Mouse (Mus musculus) megakaryocyte, embryonic 14.5 days (primary cell): ENCODE measurements at regions not wholly inside any gene's neighbourhood (a gene's known extent, or its start where the extent isn't known, plus 50 kb on each side); places are given as distances from the start of the nearest gene placed in this dataset.
A peak's percentile ranks its signal among the peaks of the same experiment; 100 is the strongest.

Source experiments
- H3K27me3 ChIP-seq: replicated peaks from 2 replicates; pipeline ENCODE3; 2012; ENCODE audit warnings: inconsistent platforms
- H3K36me3 ChIP-seq: replicated peaks from 2 replicates; pipeline ENCODE3; 2012; ENCODE audit warnings: low read length, inconsistent platforms, mixed read lengths
- H3K4me1 ChIP-seq: 2 replicates; pipeline ENCODE4 v1.6.1; 2012; ENCODE audit warnings: inconsistent platforms
- H3K4me3 ChIP-seq: replicated peaks from 2 replicates; pipeline ENCODE3; 2012; ENCODE audit warnings: moderate library complexity, mild to moderate bottlenecking, inconsistent platforms
- H3K9me3 ChIP-seq: 2 replicates; pipeline ENCODE4 v1.6.1; 2012; ENCODE audit warnings: inconsistent platforms
- FLI1 ChIP-seq: IDR thresholded peaks from 2 replicates; pipeline ENCODE4 v1.6.1; 2012; ENCODE audit warnings: low read length, inconsistent platforms, mixed read lengths
- GATA1 ChIP-seq: IDR thresholded peaks from 3 replicates; pipeline ENCODE4 v1.6.1; 2012; ENCODE audit warnings: mixed read lengths, low read length, inconsistent platforms, borderline replicate concordance

DNA sequence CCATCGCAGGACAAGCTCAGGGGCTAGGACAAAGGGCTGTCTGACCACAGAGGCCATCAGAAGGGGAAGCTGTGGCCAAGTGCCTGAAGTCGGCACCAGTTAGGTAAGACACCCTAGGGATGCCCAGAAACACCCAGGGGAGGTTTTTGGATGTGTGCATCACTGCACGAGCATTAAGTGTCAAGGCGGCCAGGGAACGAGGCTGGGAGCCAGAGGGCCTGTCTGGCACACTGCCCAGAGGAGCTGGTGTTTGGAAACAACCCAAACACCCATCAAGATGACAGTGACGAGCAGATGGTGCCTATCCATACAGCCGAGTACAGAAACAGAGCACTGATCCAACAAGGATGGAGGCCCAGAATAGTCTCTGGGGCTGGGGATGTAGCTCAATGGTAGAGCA is 130.0 kb downstream of the Rybp start:
- Histone ChIP-seq H3K9me3 (no peaks in the 10 kb centered on the region), H3K27me3 (peaks cover 29% of the 10 kb centered on the region), H3K4me1 (peaks cover 37% of the 10 kb centered on the region), H3K4me3 (no peak overlapping the region), H3K36me3 (no peaks in the 10 kb centered on the region)
- no peak for TF ChIP-seq FLI1
- TF ChIP-seq GATA1, result no peak

DNA sequence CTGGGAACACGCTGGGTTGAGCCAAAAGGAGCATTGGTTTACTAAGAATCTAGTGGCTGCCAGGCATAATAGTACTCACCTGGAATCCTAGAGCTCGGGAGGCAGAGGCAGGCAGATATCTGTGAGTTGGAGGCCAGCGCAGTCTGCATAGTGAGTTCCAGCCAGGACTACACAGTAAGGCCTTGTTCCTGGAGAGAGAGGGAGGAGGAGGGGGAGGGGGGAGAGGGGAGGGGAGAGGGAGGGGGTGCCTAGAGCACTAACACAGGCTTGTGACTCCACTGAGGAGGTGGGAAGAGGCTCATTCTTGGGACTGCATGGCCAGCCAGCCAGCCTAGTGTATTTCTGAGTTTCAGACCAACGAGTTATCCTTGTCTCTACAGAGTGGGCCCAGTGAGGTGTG is 131.1 kb downstream of the Rybp start:
- peak overlapping the region; percentile 87 for H3K4me3 ChIP-seq
- no peaks in the 10 kb centered on the region for H3K36me3 ChIP-seq
- H3K4me1 ChIP-seq, result peaks cover 42% of the 10 kb centered on the region
- H3K27me3 ChIP-seq, result peaks cover 18% of the 10 kb centered on the region
- no peaks in the 10 kb centered on the region for H3K9me3 ChIP-seq
- no peak for TF ChIP-seq GATA1
- TF ChIP-seq FLI1, result no peak

DNA sequence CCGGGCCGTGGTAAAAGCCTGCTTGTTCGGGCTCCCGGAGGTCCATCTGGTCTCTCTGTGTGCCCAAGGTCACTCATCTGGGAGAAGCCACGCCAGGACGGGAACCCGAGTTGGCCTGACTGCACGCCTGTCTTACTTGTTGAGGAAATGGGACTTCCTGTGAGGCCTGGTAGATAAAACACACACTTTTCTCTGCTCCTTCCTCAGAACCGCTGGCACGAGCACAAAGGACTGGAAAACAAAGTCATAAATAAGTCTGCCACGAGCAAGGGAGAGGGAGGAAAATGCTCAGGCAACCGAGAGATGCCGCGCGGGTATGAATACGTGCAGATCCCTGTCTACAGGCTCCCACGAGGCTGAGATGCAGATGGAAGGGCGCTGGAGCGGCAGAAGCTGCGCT is 131.6 kb downstream of the Rybp start:
- Histone ChIP-seq H3K4me3 (peak overlapping the region; percentile 87), H3K9me3 (no peaks in the 10 kb centered on the region), H3K27me3 (peaks cover 16% of the 10 kb centered on the region), H3K4me1 (peaks cover 46% of the 10 kb centered on the region), H3K36me3 (no peaks in the 10 kb centered on the region)
- TF ChIP-seq FLI1, result no peak
- TF ChIP-seq GATA1, result no peak

DNA sequence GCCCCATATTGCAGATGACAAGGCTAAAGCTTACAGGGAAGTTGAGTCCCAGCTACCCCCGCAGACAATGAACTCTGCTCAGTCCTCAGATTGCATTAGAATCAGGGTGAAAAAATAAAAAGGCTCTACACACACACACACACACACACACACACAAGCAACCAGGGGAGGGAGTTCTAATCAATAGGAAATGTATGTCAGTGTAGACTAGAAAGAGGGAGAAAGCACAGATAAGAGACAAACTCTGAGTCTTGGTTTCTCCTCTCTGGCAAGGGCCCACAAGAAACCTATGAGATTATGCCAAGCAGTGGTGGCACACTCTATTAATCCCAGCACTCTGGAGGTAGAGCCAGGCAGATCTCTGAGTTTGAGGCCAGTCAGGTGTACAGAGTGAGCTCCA is 135.8 kb downstream of the Rybp start:
- TF ChIP-seq FLI1 (no peak), GATA1 (no peak)
- H3K4me1 ChIP-seq, result peaks cover 39% of the 10 kb centered on the region
- H3K4me3 ChIP-seq, result no peak overlapping the region
- no peaks in the 10 kb centered on the region for H3K36me3 ChIP-seq
- H3K27me3 ChIP-seq, result peaks cover 12% of the 10 kb centered on the region
- H3K9me3 ChIP-seq, result no peaks in the 10 kb centered on the region

DNA sequence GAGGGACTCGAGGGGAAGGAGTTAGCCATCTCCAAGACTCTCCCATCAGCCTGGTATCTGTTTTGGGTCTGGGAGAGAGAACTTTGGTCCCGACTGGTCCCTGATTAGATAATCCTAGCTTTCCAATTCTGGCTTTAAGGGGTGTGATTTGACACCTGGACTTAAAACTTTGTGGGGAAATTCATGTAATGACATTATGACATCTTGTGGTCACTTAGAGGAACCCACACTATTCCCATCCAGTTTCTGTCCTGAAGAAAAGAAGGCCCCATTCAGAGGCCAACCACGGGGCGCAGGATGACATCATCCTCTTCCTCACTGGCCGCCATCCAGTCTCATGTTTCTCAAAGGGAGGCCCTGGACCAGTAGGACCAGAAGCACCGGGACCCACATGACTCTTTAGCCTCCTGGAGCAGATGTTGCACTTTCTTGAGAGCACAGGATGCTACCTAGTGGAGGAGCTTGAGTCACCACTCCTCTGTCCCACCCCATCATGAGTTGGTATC is 136.5 kb downstream of the Rybp start:
- H3K9me3 ChIP-seq, result no peaks in the 10 kb centered on the region
- no peak for TF ChIP-seq FLI1
- no peak for TF ChIP-seq GATA1
- no peak overlapping the region for H3K4me3 ChIP-seq
- H3K36me3 ChIP-seq, result no peaks in the 10 kb centered on the region
- H3K27me3 ChIP-seq, result peaks cover 18% of the 10 kb centered on the region
- peaks cover 35% of the 10 kb centered on the region for H3K4me1 ChIP-seq

DNA sequence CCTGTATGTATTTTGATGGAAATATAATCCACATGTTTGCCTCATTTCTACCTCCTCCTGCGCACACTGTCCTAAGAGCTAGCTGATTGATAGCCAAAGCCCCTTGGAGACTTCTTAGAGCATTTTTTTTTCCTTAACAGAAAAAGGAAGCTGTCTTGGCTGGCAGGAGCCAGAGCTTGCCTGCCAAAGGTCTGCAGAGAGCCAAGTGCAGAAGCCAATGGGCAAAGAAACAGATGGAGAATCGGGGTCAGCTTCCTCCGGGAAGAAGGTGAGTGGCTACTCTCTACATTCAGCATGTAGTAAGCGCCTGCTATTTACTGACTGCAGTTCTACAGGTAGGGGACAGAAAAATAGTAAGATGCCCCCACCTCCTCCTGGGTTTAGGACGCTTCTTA is 137.8 kb downstream of the Rybp start:
- Histone ChIP-seq H3K4me3 (no peak overlapping the region), H3K4me1 (peaks cover 31% of the 10 kb centered on the region), H3K36me3 (no peaks in the 10 kb centered on the region), H3K9me3 (no peaks in the 10 kb centered on the region), H3K27me3 (peaks cover 26% of the 10 kb centered on the region)
- no peak for TF ChIP-seq GATA1
- no peak for TF ChIP-seq FLI1

DNA sequence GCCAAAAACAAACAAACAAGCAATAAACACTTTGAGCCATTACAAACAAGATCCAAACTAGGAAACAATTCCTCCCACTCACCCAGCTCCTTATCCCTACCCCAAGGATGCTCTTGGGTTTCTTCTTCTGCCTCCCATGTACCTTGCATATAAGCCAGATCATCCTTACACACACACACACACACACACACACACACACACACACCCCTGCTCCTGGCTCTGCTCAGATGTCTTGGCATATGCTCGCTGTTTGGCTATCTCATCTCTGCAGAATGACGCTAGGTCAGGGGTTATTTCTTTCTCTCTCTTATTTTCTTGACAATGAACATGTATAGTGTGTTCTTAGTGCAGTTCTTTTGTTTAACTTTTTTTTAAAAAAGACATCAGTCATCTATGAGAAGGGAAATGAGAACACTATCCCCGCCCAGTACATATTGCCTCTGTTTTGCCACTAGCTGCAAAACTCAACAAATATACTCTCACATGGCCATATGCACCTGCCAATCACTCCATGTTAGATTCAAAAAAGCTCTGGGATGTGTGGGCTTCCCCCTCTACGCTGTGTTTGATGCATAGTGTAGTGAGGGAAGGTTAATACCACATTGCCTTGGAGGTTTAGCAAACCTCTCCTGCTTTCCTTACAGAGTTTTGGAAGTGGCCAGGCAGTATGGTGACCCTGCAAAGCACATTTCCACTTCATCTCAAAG is 138.4 kb downstream of the Rybp start:
- Histone ChIP-seq H3K4me3 (no peak overlapping the region), H3K36me3 (no peaks in the 10 kb centered on the region), H3K9me3 (no peaks in the 10 kb centered on the region), H3K27me3 (peaks cover 30% of the 10 kb centered on the region), H3K4me1 (peaks cover 35% of the 10 kb centered on the region)
- TF ChIP-seq FLI1 (no peak), GATA1 (no peak)

DNA sequence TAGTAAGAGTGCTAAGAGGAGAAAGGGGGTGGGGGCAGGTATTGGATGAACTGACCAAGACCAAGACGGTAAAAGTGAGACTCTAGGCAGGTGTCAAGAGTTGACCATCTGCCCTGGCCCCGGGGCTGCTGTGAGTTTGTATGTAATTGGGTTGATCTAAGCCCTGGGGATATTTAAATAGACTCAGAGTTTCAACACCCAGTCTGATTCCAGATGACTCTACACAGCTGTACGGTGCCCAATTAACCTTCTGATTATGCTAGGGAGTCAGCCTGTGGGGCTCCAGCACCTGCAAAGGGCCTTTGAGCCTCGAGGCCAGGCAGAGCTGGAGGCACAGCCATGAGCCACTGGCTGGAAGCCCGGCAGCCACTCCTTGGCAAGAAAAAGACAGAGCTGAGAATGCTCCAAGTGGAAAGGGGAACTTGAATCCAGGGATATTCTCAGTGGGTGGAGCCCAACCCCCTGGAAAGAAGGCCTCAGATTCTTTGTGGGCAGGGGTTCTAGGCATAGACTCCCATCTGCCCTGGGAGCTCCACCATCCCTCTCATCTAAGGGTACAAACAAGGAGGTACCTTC is 140.8 kb downstream of the Rybp start:
- peaks cover 35% of the 10 kb centered on the region for H3K4me1 ChIP-seq
- peaks cover 49% of the 10 kb centered on the region for H3K27me3 ChIP-seq
- no peaks in the 10 kb centered on the region for H3K36me3 ChIP-seq
- no peak overlapping the region for H3K4me3 ChIP-seq
- TF ChIP-seq GATA1 (no peak), FLI1 (no peak)
- no peaks in the 10 kb centered on the region for H3K9me3 ChIP-seq

DNA sequence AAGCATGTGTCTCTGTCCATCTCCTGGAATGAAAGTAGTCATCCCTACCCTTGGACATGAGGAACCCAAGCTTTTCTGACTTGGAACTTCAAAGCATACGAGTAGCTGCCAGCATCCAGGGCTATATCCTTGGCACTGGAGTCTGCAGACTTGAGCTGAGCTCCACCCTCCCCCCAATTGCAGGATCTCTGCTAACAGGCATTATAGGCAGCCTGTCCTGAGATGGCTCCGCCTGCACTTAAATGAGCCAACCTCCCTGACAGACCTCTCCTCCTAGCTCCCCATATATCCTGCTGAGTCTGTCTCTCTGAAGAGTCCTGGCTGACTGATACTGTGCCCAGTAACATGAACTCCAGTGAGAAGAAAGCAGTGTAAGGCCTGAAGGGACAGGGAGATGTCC is 141.4 kb downstream of the Rybp start:
- TF ChIP-seq FLI1 (no peak), GATA1 (no peak)
- Histone ChIP-seq H3K36me3 (no peaks in the 10 kb centered on the region), H3K9me3 (no peaks in the 10 kb centered on the region), H3K4me3 (no peak overlapping the region), H3K27me3 (peaks cover 50% of the 10 kb centered on the region), H3K4me1 (peaks cover 30% of the 10 kb centered on the region)

DNA sequence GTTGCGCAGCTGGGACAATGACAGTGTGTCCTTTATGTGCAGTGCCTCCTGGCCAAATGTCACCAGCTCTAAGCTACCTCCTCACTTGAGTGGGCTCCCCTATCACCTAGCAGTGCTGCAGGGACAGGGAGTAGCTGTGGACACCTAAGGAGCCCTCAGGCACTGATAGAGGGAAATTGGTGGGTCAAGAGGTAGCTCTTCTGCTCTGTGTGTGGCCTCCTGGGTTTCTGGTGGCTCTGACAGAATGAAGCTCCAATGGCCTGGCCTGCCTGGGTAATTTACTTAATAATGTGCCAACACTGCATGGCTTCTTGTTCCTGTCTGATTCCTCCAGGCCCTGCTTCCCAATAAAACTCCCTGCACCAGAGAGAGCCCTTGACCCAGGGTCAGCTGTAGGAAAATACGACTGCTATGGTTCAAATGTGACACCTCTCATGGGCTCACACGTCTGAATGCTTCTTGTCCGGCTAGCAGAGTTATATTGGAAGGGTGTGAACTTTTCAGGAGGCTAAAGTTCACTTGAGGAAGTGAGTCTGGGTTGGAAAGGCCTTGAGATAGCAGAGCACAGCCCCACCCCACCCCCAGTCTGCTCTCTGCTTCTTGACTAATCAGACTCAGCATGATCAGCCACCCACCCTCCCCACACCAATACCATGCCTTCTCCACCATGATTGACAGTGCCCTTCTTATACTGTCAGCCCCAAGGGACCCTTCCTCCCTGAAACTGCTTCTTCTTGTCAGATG is 142.6 kb downstream of the Rybp start:
- peaks cover 23% of the 10 kb centered on the region for H3K4me1 ChIP-seq
- TF ChIP-seq GATA1 (no peak), FLI1 (no peak)
- H3K9me3 ChIP-seq, result no peaks in the 10 kb centered on the region
- H3K36me3 ChIP-seq, result no peaks in the 10 kb centered on the region
- peaks cover 60% of the 10 kb centered on the region for H3K27me3 ChIP-seq
- peak overlapping the region; percentile 6 for H3K4me3 ChIP-seq
